Mouse (Mus musculus) small intestine, adult 10 weeks (tissue): ENCODE data around the gene Rtl5. TPM values are rescaled to one million over a fixed set of nuclear protein-coding genes. Genes with fewer than 3 reads are reported as not detected.

Source experiments
- polyA plus RNA-seq: library from polyadenylated mRNA; stranded (reverse); fragments of 350-450 nt; fragmentation: Illumina TruSeq; extraction: RNeasy Lipid Tissue Mini Kit (QIAGEN cat#74804); gene quantifications from one replicate; pipeline ENCODE4 v1.2.3, GENCODE M21; 2014; ENCODE audit warnings: low replicate concordance

The Rtl5 gene
- polyA plus RNA-seq = 0.30 TPM

DNA sequence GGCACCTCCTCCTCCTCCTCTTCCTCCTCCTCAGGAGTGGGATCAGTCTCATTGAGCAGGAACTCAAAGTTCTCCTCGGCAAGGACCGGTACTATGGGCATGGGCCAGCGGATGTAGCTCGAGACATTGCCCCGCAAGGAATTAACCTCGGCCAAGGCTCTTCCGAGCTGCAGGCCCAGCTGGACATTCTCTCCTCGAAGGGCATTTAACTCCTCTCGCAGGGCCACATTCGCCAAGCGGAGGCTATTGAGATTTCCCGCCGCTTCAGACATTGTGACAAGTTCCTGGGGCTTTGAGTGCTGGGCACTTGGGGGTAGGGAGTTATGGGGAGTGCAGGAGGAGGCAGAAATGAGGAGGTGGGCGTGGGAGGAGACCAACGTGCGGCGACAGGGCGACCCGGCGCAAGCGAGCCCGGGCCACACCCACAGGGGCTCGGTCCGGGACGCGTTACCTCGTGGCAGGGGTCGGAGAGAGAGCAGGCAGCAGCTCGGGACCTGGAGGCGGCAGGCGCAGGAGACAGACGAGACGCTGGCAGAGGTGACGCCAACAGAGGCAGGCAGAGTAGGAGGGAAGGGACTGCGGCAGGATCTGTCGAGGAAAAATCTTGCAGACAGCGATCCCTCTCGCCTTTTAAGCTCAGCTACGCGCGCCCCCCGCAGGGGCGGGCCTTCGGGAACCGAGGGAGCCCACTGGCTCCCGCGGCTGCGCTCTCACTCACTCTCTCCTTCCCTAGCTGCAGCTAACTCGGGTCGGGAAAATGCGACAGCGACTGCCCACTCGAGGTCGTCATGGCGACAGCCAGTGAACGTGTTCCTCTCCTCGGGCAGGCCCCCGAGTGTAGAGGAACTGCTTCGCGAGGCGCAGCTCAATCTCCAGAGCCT is at the start of gene Rtl5:
Gene Rtl5 (minus strand): TSS at position 714 of the 881 bp plus-strand sequence.

DNA sequence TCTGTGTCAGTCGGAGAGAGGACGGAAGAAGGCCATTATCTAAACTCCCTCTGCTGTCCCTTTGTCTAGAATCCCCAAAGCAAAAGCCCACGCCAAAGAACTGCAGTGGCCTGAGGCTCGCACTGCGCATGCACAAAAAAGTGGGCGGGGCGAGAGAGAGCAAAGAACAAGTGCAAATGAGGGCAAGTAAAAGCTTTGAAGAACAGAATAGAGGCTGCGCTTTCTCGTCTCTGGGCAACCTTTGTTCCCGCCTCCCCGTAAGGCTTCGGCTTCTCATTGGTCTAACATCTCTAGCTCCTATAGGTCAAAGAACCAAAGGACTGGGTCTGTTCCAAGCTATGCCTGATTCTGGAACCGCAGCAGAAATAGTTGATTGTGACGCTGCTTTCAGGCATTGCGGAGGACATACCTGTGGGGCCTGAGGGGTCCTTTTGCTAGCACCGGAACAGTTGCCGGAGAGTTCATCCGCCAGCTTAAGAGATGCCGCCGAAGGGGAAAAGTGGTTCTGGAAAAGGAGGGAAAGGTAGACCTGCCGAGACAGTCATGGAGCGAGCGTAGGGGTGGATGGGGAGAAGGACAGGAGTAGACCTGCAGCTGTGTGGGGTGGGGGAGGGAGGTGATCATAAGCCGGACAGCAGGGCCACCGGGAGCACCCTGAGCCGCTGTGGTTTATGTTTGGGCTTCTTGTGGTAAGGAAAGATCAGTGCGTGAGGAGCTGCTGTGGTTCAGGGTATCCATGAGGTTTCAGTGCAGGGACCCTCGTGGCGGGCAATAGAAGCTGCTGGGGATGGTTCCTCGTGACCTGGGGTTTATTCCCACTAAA is 48.1 kb upstream of the Rtl5 start, which contains the start of gene Pin4:
Gene Pin4 (plus strand): TSS at position 406 of the 823 bp plus-strand sequence.

Other genes with a start within 250 kb of the Rtl5 start
- 1.3 TPM for gene Nhsl2, start 221.9 kb downstream of the Rtl5 start, polyA plus RNA-seq
- 176 TPM for gene Pin4, start 48.1 kb upstream of the Rtl5 start, polyA plus RNA-seq
- 5.0 TPM for gene Ercc6l, start 85.8 kb upstream of the Rtl5 start, polyA plus RNA-seq
- gene Rps4x, start 118.1 kb upstream of the Rtl5 start, polyA plus RNA-seq = 765 TPM
- gene Cited1, start 180.9 kb upstream of the Rtl5 start, polyA plus RNA-seq = not detected